Mouse (Mus musculus): Measurements from ENCODE around the gene Fez2. TPM values are rescaled to one million over a fixed set of nuclear protein-coding genes. Genes with fewer than 3 reads are reported as not detected.

Fez2 gene
- 57.5 and 60.4 TPM in 2 replicates for polyA plus RNA-seq (2014; fragmentation: Nextera tagmentation; extraction: Ambion mirVana)

- H3K4me2 ChIP-seq: peak within 1 kb of the TSS; percentile 57
- H3K9ac ChIP-seq (ENCODE audit: low read length): peak within 1 kb of the TSS; percentile 85
- 1% methylated on average over 58 of the region's 67 CpGs for WGBS
- ATAC-seq (ENCODE audit: low FRiP score) (peak; percentile 97), DNase-seq (ENCODE audit: low spot score, missing footprints) (peak; percentile 99)
- H3K36me3 ChIP-seq (ENCODE audit: control insufficient read depth, insufficient read depth, low read length): no peaks in the 10 kb centered on the region
- no peaks in the 10 kb centered on the region for H3K4me1 ChIP-seq (ENCODE audit: control insufficient read depth, insufficient read depth, low read length)
- no peaks in the 10 kb centered on the region for H3K27me3 ChIP-seq (ENCODE audit: control insufficient read depth, insufficient read depth, low read length)
- peak within 1 kb of the TSS; percentile 84 for H3K27ac ChIP-seq (ENCODE audit: low read depth, low read length)
- peak within 1 kb of the TSS; percentile 89 for H3K4me3 ChIP-seq (ENCODE audit: low read depth, low read length)
- no peaks in the 10 kb centered on the region for H3K9me3 ChIP-seq (ENCODE audit: control insufficient read depth, low read length)
Measured at GRCm38 (mm10) chr17:78417381-78418281, at the start of gene Fez2. Fez2 (minus strand) TSS chr17:78418152.

- Histone ChIP-seq H3K27me3 (ENCODE audit: control insufficient read depth, insufficient read depth, low read length) (no peaks in the 10 kb centered on the region), H3K9me3 (ENCODE audit: control insufficient read depth, low read length) (no peaks in the 10 kb centered on the region), H3K4me2 (no peak overlapping the region), H3K4me1 (ENCODE audit: control insufficient read depth, insufficient read depth, low read length) (no peaks in the 10 kb centered on the region), H3K4me3 (ENCODE audit: low read depth, low read length) (no peak overlapping the region), H3K36me3 (ENCODE audit: control insufficient read depth, insufficient read depth, low read length) (no peaks in the 10 kb centered on the region), H3K27ac (ENCODE audit: low read depth, low read length) (no peak overlapping the region), H3K9ac (ENCODE audit: low read length) (no peak overlapping the region)
- ATAC-seq (ENCODE audit: low FRiP score) (no peak), DNase-seq (ENCODE audit: low spot score, missing footprints) (no peak)
- 89% methylated on average over 8 of the region's 8 CpGs for WGBS
Measured at GRCm38 (mm10) chr17:78465500-78465899, 47.5 kb upstream of the Fez2 start.

GRCm38 (mm10) chr17:78465071-78465470 lies 47.1 kb upstream of the Fez2 start:
- Histone ChIP-seq H3K9ac (ENCODE audit: low read length) (no peak overlapping the region), H3K27ac (ENCODE audit: low read depth, low read length) (no peak overlapping the region), H3K4me1 (ENCODE audit: control insufficient read depth, insufficient read depth, low read length) (no peaks in the 10 kb centered on the region), H3K27me3 (ENCODE audit: control insufficient read depth, insufficient read depth, low read length) (no peaks in the 10 kb centered on the region), H3K4me3 (ENCODE audit: low read depth, low read length) (no peak overlapping the region), H3K9me3 (ENCODE audit: control insufficient read depth, low read length) (no peaks in the 10 kb centered on the region), H3K4me2 (no peak overlapping the region), H3K36me3 (ENCODE audit: control insufficient read depth, insufficient read depth, low read length) (no peaks in the 10 kb centered on the region)
- no peak for ATAC-seq (ENCODE audit: low FRiP score)
- no peak for DNase-seq (ENCODE audit: low spot score, missing footprints)
- 88% methylated on average over 3 of the region's 3 CpGs for WGBS

- H3K4me1 ChIP-seq (ENCODE audit: control insufficient read depth, insufficient read depth, low read length): no peaks in the 10 kb centered on the region
- 80% methylated on average over 8 of the region's 8 CpGs for WGBS
Measured at GRCm38 (mm10) chr17:78460140-78460539, 42.2 kb upstream of the Fez2 start.

GRCm38 (mm10) chr17:78455556-78455955 lies 37.6 kb upstream of the Fez2 start:
- no peak overlapping the region for H3K9ac ChIP-seq (ENCODE audit: low read length)
- H3K4me2 ChIP-seq: no peak overlapping the region
- H3K4me3 ChIP-seq (ENCODE audit: low read depth, low read length): no peak overlapping the region
- no peaks in the 10 kb centered on the region for H3K9me3 ChIP-seq (ENCODE audit: control insufficient read depth, low read length)
- 84% methylated on average over 9 of the region's 9 CpGs for WGBS
- H3K27ac ChIP-seq (ENCODE audit: low read depth, low read length): no peak overlapping the region
- H3K36me3 ChIP-seq (ENCODE audit: control insufficient read depth, insufficient read depth, low read length): no peaks in the 10 kb centered on the region
- no peaks in the 10 kb centered on the region for H3K27me3 ChIP-seq (ENCODE audit: control insufficient read depth, insufficient read depth, low read length)
- no peak; the same call in 1 of the 2 replicates for ATAC-seq (ENCODE audit: low FRiP score)
- no peaks in the 10 kb centered on the region for H3K4me1 ChIP-seq (ENCODE audit: control insufficient read depth, insufficient read depth, low read length)
- no peak for DNase-seq (ENCODE audit: low spot score, missing footprints)

More at GRCm38 (mm10) chr17:78460140-78460539, 42.2 kb upstream of the Fez2 start:
- H3K36me3 ChIP-seq (ENCODE audit: control insufficient read depth, insufficient read depth, low read length): no peaks in the 10 kb centered on the region
- no peaks in the 10 kb centered on the region for H3K27me3 ChIP-seq (ENCODE audit: control insufficient read depth, insufficient read depth, low read length)
- no peak overlapping the region for H3K27ac ChIP-seq (ENCODE audit: low read depth, low read length)
- no peak for DNase-seq (ENCODE audit: low spot score, missing footprints)
- H3K9ac ChIP-seq (ENCODE audit: low read length): no peak overlapping the region
- ATAC-seq (ENCODE audit: low FRiP score): no peak
- H3K4me3 ChIP-seq (ENCODE audit: low read depth, low read length): no peak overlapping the region
- no peaks in the 10 kb centered on the region for H3K9me3 ChIP-seq (ENCODE audit: control insufficient read depth, low read length)
- H3K4me2 ChIP-seq: no peak overlapping the region

- H3K4me1 ChIP-seq (ENCODE audit: control insufficient read depth, insufficient read depth, low read length): no peaks in the 10 kb centered on the region
- no peaks in the 10 kb centered on the region for H3K27me3 ChIP-seq (ENCODE audit: control insufficient read depth, insufficient read depth, low read length)
- no peaks in the 10 kb centered on the region for H3K9me3 ChIP-seq (ENCODE audit: control insufficient read depth, low read length)
- no peak overlapping the region for H3K4me3 ChIP-seq (ENCODE audit: low read depth, low read length)
- DNase-seq (ENCODE audit: low spot score, missing footprints) (peak; percentile 89), ATAC-seq (ENCODE audit: low FRiP score) (peak; percentile 80)
- no peaks in the 10 kb centered on the region for H3K36me3 ChIP-seq (ENCODE audit: control insufficient read depth, insufficient read depth, low read length)
- H3K9ac ChIP-seq (ENCODE audit: low read length): no peak overlapping the region
- no peak overlapping the region for H3K27ac ChIP-seq (ENCODE audit: low read depth, low read length)
- no peak overlapping the region for H3K4me2 ChIP-seq
- WGBS: 44% methylated on average over 11 of the region's 11 CpGs
Measured at GRCm38 (mm10) chr17:78455114-78455513, 37.2 kb upstream of the Fez2 start.

GRCm38 (mm10) chr17:78454189-78454977 lies 36.4 kb upstream of the Fez2 start:
- DNase-seq (ENCODE audit: low spot score, missing footprints) (no peak), ATAC-seq (ENCODE audit: low FRiP score) (0 out of 2 replicates have a peak, but pooled peaks have one; percentile 27)
- H3K4me1 ChIP-seq (ENCODE audit: control insufficient read depth, insufficient read depth, low read length): no peaks in the 10 kb centered on the region
- H3K4me2 ChIP-seq: no peak overlapping the region
- no peaks in the 10 kb centered on the region for H3K36me3 ChIP-seq (ENCODE audit: control insufficient read depth, insufficient read depth, low read length)
- WGBS: 81% methylated on average over 21 of the region's 21 CpGs
- no peak overlapping the region for H3K9ac ChIP-seq (ENCODE audit: low read length)
- no peak overlapping the region for H3K4me3 ChIP-seq (ENCODE audit: low read depth, low read length)
- H3K27me3 ChIP-seq (ENCODE audit: control insufficient read depth, insufficient read depth, low read length): no peaks in the 10 kb centered on the region
- H3K9me3 ChIP-seq (ENCODE audit: control insufficient read depth, low read length): no peaks in the 10 kb centered on the region
- no peak overlapping the region for H3K27ac ChIP-seq (ENCODE audit: low read depth, low read length)

- H3K9ac ChIP-seq (ENCODE audit: low read length): no peak overlapping the region
- DNase-seq (ENCODE audit: low spot score, missing footprints): no peak
- no peaks in the 10 kb centered on the region for H3K4me1 ChIP-seq (ENCODE audit: control insufficient read depth, insufficient read depth, low read length)
- H3K27ac ChIP-seq (ENCODE audit: low read depth, low read length): no peak overlapping the region
- H3K9me3 ChIP-seq (ENCODE audit: control insufficient read depth, low read length): no peaks in the 10 kb centered on the region
- no peak overlapping the region for H3K4me3 ChIP-seq (ENCODE audit: low read depth, low read length)
- H3K36me3 ChIP-seq (ENCODE audit: control insufficient read depth, insufficient read depth, low read length): no peaks in the 10 kb centered on the region
- no peak overlapping the region for H3K4me2 ChIP-seq
- no peaks in the 10 kb centered on the region for H3K27me3 ChIP-seq (ENCODE audit: control insufficient read depth, insufficient read depth, low read length)
- ATAC-seq (ENCODE audit: low FRiP score): no peak
- 94% methylated on average over 5 of the region's 5 CpGs for WGBS
Measured at GRCm38 (mm10) chr17:78453529-78453928, 35.6 kb upstream of the Fez2 start.

- H3K9me3 ChIP-seq (ENCODE audit: control insufficient read depth, low read length): no peaks in the 10 kb centered on the region
- no peak for ATAC-seq (ENCODE audit: low FRiP score)
- H3K9ac ChIP-seq (ENCODE audit: low read length): no peak overlapping the region
- no peak for DNase-seq (ENCODE audit: low spot score, missing footprints)
- no peaks in the 10 kb centered on the region for H3K27me3 ChIP-seq (ENCODE audit: control insufficient read depth, insufficient read depth, low read length)
- no peak overlapping the region for H3K4me2 ChIP-seq
- WGBS: 83% methylated on average over 6 of the region's 6 CpGs
- H3K4me3 ChIP-seq (ENCODE audit: low read depth, low read length): no peak overlapping the region
- H3K36me3 ChIP-seq (ENCODE audit: control insufficient read depth, insufficient read depth, low read length): no peaks in the 10 kb centered on the region
- no peak overlapping the region for H3K27ac ChIP-seq (ENCODE audit: low read depth, low read length)
- H3K4me1 ChIP-seq (ENCODE audit: control insufficient read depth, insufficient read depth, low read length): no peaks in the 10 kb centered on the region
Measured at GRCm38 (mm10) chr17:78451886-78452285, 33.9 kb upstream of the Fez2 start.

All from midbrain, embryonic 11.5 days (tissue).